Mouse (Mus musculus) left cerebral cortex, postnatal 14 days (tissue): ENCODE data around the gene Eif3l. TPM values are rescaled to one million over a fixed set of nuclear protein-coding genes. Genes with fewer than 3 reads are reported as not detected.

ENCODE experiments used
- DNase-seq, 2 experiments: peaks; one replicate each; pipeline ENCODE4 v3.0.0; 2021 to 2022; ENCODE audit warnings: low spot score in 2 of 2, mixed read lengths in 1 of 2
- intact Hi-C: fragments of 180-260 bp; cut with DNase I; formaldehyde crosslinking; loops from one replicate; pipeline ENCODE4 v1.15.1; 2025
- total RNA-seq, 2 experiments: library from RNA; stranded (reverse); gene quantifications; 2 replicates each; pipeline ENCODE4 v1.2.3; 2021

Eif3l gene
- total RNA-seq, 2 experiments from 2014 or later, result 80.6 to 81.3 TPM

DNA sequence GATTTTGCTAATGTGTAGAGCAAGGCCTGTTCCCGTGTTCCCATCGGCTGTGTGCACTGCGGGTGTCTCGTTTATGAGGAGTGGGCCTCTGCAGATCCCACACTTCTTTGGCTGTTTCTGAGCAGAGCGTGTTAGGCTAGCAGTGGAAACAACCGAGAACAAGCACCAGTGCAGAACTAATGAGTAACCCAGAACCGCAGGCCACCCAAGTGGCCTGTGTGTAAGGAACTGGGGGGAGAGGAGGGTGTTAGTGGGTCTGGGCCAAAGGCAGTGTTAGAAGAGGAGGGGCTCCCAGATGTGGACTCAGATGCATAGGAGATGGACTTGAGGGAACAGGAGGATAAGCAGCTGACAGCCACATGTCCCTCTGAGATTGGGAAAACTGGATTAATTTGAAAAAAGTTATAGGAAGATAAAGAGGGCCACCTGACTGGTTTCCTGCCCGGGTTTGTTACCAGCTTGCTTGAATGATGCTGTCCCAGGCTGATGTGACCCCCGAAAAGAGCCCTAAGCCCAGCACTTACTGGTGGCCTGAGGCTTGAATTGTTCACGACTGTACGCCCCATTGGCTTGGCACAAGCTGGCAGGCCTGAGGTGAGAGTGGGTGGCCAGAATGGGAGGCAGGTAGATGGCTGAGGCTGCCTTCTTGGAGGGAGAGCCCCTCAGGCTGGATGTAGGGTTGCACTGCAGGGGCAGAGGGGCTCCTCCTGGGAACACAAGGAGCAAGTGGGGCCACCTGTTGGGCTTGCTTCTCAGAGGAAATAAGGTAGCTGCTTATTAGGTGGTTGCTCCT, 61.0 kb downstream of the Eif3l start:
- no peak for DNase-seq
- intact Hi-C loops, result no loop called here

DNA sequence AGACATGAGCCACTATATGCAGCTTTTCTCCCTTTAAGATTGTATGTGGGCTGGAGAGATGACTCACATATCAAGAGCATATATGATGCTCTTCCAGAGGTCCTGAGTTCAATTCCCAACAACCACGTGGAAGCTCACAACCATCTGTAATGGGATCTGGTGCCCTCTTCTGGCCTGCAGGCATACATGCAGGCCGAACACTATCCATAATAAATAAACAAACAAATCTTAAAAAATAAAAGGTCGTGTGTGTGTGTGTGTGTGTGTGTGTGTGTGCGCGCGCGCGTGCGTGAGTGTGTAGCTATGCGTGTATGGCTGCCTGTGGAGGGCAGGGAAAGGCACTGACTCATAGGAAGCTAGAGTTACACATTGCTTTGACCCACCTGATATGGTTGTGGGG, 64.7 kb downstream of the Eif3l start:
- intact Hi-C loops, result loop anchor here (10.0 kb wide), 1 partner anchor 45 kb away; no protein-coding TSS in a partner anchor
- DNase-seq, result no peak

DNA sequence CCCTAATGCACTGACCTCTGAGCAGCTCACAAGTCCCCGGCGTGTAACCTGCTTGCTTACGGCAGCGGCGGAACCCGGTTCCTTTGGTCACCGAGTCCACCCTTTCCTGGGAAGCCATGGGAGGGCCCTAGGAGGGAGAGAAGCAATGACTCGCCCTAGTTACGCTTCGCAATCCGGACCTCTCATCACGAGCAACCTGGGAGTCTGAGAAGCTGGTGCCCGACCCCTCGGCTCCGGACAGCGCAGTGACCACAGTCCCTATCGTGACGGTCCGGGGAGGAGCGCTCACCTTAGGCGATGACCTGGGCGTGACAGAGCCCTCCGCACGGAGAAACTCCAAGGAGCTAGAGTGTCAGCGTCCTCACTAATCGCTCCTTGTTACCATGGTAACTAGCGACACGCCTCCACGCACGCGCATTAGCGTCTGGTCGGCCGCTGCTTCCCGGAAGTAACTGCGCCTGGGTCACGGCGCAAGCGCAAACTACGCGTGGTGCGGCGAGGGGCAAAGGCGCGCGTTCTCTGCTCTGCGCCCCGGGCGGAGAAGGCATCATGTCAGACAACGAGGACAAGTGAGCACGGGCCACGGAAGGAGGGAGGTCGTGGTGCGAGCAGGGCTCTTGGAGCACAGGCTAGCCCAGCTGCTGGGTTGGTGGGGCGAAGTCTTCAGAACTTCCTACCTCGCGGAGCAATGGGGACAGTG, 66.0 kb downstream of the Eif3l start, which contains the start of the genes Polr2f and 1700088E04Rik:
TSS of gene Polr2f (plus strand) at position 144 of the 700 bp plus-strand sequence.
TSS of gene 1700088E04Rik (minus strand) at position 388 of the 700 bp plus-strand sequence.
- DNase-seq, result peak; percentile 94 to 97
- intact Hi-C loops, result loop anchor here (10.0 kb wide), 1 partner anchor 46 kb away; no protein-coding TSS in a partner anchor

DNA sequence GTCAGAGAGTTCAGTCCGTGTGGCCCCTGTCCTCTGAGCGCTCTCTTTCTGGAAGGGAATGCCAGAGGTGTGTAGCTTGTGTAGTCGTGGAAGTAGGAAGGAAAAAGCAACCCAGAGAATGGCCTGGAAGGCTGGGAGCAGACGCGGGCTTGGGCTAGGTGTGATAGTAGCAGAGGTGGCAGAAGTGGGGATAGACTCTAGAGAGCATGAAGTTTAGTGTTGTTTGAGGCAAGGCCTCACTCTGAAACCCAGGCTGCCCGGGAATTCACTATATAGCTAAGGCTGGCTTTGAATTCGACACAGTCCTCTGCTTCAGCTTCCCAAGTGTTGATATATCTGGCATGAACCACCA, 66.6 kb downstream of the Eif3l start:
- intact Hi-C loops, result loop anchor here (10.0 kb wide), 1 partner anchor 47 kb away; no protein-coding TSS in a partner anchor
- no peak for DNase-seq

DNA sequence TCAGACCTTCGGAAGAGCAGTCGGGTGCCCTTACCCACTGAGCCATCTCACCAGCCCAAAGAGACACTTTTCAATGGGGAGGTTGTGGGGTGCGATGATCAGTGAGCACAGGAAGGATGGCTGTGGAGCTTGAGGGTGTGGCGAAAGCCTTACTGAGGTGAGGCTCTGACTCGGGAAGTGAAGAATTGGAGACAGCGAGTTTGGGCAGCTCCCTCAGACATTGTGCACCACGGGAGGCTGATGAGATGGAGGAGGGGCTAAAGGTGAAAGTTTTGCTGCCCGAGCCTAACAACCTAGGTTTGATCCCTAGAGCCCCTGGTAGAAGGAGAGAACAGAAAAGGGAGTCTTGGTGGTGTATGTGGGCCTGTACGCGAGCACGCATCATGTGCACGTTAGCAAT, 68.3 kb downstream of the Eif3l start:
- DNase-seq, result no peak
- intact Hi-C loops, result loop anchor here (10.0 kb wide), 1 partner anchor 49 kb away; no protein-coding TSS in a partner anchor

Other genes with a start within 250 kb of the Eif3l start
- 10 to 100 TPM in 1 of 2 experiments, 1 to 10 TPM in 1; 6.5 to 11.0 TPM for gene Cdc42ep1, start 232.6 kb upstream of the Eif3l start, total RNA-seq
- not detected for gene Lgals2, start 219.7 kb upstream of the Eif3l start, total RNA-seq
- gene Gga1, start 198.0 kb upstream of the Eif3l start, total RNA-seq, result 10 to 100 TPM; 53.7 to 56.3 TPM
- gene Gm49510, start 175.5 kb upstream of the Eif3l start, total RNA-seq, result under 1 TPM in 1 of 2 experiments, not detected in 1; 0.23 TPM
- 10 to 100 TPM; 13.4 TPM for gene Sh3bp1, start 175.4 kb upstream of the Eif3l start, total RNA-seq
- 100 to 1,000 TPM; 167 to 179 TPM for gene Pdxp, start 161.3 kb upstream of the Eif3l start, total RNA-seq
- 10 to 100 TPM; 19.2 to 22.6 TPM for gene Lgals1, start 148.5 kb upstream of the Eif3l start, total RNA-seq
- gene Nol12, start 140.2 kb upstream of the Eif3l start, total RNA-seq, result 10 to 100 TPM; 35.3 to 39.9 TPM
- gene Triobp, start 127.5 kb upstream of the Eif3l start, total RNA-seq, result 10 to 100 TPM; 23.0 to 23.6 TPM
- gene H1f0, start 46.7 kb upstream of the Eif3l start, total RNA-seq, result 10 to 100 TPM; 73.5 to 88.2 TPM
- gene Galr3, start 33.3 kb upstream of the Eif3l start, total RNA-seq, result under 1 TPM in 1 of 2 experiments, not detected in 1; 0.44 TPM
- gene Ankrd54, start 12.3 kb upstream of the Eif3l start, total RNA-seq, result 10 to 100 TPM; 17.3 to 18.6 TPM
- 10 to 100 TPM; 22.1 to 27.8 TPM for gene Micall1, start 33.7 kb downstream of the Eif3l start, total RNA-seq
- 100 to 1,000 TPM; 109 to 114 TPM for gene Polr2f, start 65.8 kb downstream of the Eif3l start, total RNA-seq
- 10 to 100 TPM; 10.8 to 13.3 TPM for gene 1700088E04Rik, start 66.1 kb downstream of the Eif3l start, total RNA-seq
- gene Sox10, start 90.1 kb downstream of the Eif3l start, total RNA-seq, result 10 to 100 TPM; 24.0 to 35.5 TPM
- gene Pick1, start 154.0 kb downstream of the Eif3l start, total RNA-seq, result 10 to 100 TPM; 52.0 to 56.4 TPM
- gene Gm49486, start 154.2 kb downstream of the Eif3l start, total RNA-seq, result 1 to 10 TPM in 1 of 2 experiments, under 1 TPM in 1; 0.94 to 1.2 TPM
- not detected for gene Slc16a8, start 179.6 kb downstream of the Eif3l start, total RNA-seq
- gene Baiap2l2, start 210.4 kb downstream of the Eif3l start, total RNA-seq, result 1 to 10 TPM; 3.3 to 7.0 TPM